Mouse (Mus musculus): Measurements from ENCODE around the gene Gm1604a. TPM values are rescaled to one million over a fixed set of nuclear protein-coding genes. Genes with fewer than 3 reads are reported as not detected.

Gm1604a gene
- total RNA-seq, 2 experiments from 2014 or later, result 0.86 to 2.5 TPM

Other genes starting within 250 kb of the Gm1604a start
- gene Ezr, start 242.8 kb upstream of the Gm1604a start, total RNA-seq (2021), result 10 to 100 TPM; 51.1 to 51.8 TPM
- gene Rsph3b, start 76.9 kb upstream of the Gm1604a start, total RNA-seq (2021), result 10 to 100 TPM; 30.1 to 30.4 TPM
- 10 to 100 TPM; 26.0 to 26.7 TPM for gene Tagap1, start 64.4 kb upstream of the Gm1604a start, total RNA-seq (2021)
- gene Rnaset2b, start 54.9 kb upstream of the Gm1604a start, total RNA-seq (2021), result 10 to 100 TPM; 33.5 to 36.2 TPM
- gene Gm49721, start 46.7 kb upstream of the Gm1604a start, total RNA-seq (2021), result under 1 TPM; 0.27 to 0.72 TPM
- gene Rps6ka2, start 144.5 kb downstream of the Gm1604a start, total RNA-seq (2021), result 10 to 100 TPM; 41.9 to 67.1 TPM